Mouse (Mus musculus) hematopoietic stem cell, adult 5-6 weeks (primary cell): ENCODE data around the gene Lhfp. TPM values are rescaled to one million over a fixed set of nuclear protein-coding genes. Genes with fewer than 3 reads are reported as not detected.

Experiments used
- ATAC-seq, 2 experiments: fragments of 125-278 bp in 1 of 2; replicated peaks in 1 of 2; 2 replicates each; pipeline ENCODE4 v1.8.0; 2016 to 2017; ENCODE audit warnings: inconsistent platforms in 2 of 2, mild to moderate bottlenecking in 2 of 2, moderate number of reproducible peaks in 2 of 2, low read depth in 1 of 2, moderate TSS enrichment in 1 of 2; ENCODE audit not compliant: low FRiP score in 2 of 2, poor library complexity in 2 of 2, severe bottlenecking in 2 of 2, insufficient read depth in 1 of 2, low TSS enrichment in 1 of 2
- total RNA-seq: library from RNA; stranded (forward); fragments of 172-1452, 232-1000 nt; gene quantifications from 2 replicates; pipeline ENCODE4 v1.2.3, GENCODE M21; 2017

Lhfp gene
- total RNA-seq, result 0.44 TPM in 1 of 2 replicates, not detected in the other

GRCm38 (mm10) chr3:53041411-53042239 is at the start of gene Lhfp:
Lhfp (plus strand) TSS chr3:53041528.
- ATAC-seq, result peak; percentile 48 to 69

- no peak for ATAC-seq
These were observed 48.0 kb upstream of the Lhfp start for GRCm38 (mm10) chr3:52993296-52993695.

DNA sequence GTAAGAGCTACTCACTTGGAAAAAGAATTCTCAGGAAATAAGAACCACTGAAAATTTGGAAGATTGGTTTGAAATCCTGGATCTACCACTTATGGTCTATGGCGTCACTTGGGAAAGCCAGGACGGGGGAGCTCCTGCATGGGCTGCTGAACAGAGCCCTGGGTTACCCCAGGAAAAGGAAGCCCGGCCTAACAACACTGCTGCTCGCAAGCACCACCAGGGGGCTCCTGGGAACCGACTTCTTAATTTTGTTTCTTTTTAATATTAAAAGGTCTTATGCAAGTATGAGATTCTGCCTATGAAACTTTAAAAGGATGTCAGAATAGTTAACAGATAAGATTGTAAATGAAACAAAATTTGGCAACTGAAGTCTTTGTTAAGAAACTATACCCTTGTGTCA is 46.7 kb upstream of the Lhfp start:
- ATAC-seq, result no peak

- ATAC-seq, result no peak
These were observed 44.7 kb upstream of the Lhfp start for GRCm38 (mm10) chr3:52996635-52997034.

- no peak for ATAC-seq
These were observed 43.9 kb upstream of the Lhfp start for GRCm38 (mm10) chr3:52997381-52997780.

DNA sequence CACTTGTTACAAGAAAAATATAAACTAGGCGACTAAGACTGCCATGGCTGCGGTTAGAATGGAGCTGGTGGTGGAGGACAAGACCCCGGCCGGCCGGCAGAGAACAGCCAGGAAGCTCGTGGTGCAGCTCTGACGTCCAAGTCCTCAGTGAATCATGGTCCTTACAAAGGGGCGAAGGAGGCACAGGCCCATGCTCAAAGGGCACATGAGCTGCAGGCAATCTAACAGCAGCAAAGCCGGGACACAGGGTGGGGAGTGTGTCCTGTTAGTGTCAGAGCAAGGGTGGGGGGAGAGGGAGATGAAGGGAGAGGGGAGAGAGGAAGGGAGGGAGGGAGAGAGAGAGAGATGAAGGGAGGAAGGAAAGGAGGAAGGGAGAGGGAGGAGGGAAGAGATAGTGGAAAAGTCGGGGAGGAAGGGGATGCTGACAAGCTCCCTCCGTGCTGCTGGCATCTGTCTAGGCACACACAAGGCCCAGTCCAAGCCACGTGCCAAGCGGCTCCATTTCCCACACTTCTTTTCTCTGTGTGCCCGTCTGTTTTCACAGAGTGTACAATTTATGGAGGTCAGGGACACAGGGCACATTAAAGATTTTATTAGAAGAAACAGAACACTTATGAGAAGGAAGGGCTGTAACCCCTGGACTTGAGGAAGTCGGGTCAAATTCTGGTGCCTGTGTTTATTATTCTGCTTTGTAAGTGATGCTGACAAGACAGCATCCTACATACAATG is 42.1 kb upstream of the Lhfp start:
- ATAC-seq, result no peak

- ATAC-seq, result no peak
These were observed 41.3 kb upstream of the Lhfp start for GRCm38 (mm10) chr3:52999996-53000395.

DNA sequence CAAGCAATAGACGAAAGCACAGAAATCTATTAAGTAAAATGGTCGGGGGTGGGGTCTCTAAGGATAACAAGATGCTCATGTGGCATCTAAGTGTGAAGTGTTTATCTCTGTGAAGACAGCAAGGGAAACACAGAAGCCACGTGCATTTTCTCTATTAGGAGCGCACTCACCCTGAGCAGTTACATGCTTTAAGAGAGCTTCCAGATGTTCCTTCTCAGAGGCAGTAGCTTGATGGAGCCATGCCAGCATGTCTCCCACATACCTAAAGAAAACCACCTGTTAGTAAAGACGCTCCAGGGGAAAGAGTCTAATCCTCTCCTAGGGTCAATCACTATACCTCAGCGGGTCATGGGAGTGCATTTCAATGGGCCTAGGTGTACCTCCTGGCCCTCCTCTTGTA is 39.3 kb upstream of the Lhfp start:
- ATAC-seq, result no peak

DNA sequence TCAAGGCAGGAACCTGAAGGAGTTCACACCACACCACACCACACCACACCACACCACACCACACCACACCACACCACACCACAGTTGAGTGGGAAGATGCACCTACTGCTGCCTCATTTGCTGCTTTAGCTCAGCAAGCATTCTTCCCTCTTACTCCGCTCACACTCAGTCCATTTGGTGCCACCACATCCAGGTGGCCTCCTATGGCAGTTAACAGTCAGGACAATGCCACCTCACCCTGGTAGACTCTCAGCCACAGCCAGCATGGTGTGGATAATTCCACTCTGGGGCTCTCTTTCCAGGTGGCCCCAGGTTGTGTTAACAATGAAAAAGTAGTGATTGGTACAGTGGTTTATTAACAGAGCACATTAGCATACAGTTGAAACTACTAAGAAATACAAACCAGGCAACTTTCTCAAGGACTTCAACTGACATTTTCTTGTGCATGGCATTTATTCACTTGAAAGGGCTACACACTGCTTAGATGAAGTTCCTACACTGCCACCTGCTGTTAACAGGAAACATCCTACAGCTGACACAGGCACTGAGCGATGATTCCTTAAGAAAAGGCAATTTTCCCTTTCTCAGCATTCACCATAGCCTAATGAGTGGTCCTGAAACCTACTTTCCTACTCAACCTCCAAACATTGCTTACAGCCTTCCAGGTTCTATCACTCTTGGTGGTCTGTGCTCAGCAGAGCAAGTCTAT is 36.8 kb upstream of the Lhfp start:
- ATAC-seq, result peak; percentile 53 to 71

DNA sequence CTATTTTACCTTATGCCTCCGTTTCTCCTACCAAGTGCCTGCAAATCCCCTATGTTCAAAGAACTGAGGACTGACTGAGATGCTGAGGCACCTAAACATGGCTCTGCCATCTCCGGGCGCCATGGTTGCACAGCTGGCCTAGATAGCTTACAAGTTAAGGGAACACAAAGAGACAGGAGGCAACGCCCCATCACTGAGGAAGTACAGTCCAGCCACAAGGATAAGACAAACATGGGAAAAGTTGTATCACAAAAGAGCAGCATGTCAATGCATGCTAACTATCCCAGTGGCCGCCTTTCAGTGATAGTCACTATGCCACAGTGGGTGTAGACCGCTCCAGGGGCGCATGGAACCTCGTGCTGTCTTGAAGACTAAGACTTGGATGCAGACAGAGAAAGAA is 33.9 kb upstream of the Lhfp start:
- ATAC-seq, result no peak

- peak; percentile 91 to 98 for ATAC-seq
These were observed 24.6 kb upstream of the Lhfp start, which contains the start of gene Cog6 for GRCm38 (mm10) chr3:53016436-53017340. Cog6 (minus strand) TSS chr3:53017237.

GRCm38 (mm10) chr3:53027333-53027732 is 14.0 kb upstream of the Lhfp start:
- ATAC-seq, result no peak

- peak; percentile 69 to 71 for ATAC-seq
These were observed 12.3 kb upstream of the Lhfp start for GRCm38 (mm10) chr3:53029046-53029445.

GRCm38 (mm10) chr3:53031586-53031985 is 9.7 kb upstream of the Lhfp start:
- ATAC-seq, result no peak

DNA sequence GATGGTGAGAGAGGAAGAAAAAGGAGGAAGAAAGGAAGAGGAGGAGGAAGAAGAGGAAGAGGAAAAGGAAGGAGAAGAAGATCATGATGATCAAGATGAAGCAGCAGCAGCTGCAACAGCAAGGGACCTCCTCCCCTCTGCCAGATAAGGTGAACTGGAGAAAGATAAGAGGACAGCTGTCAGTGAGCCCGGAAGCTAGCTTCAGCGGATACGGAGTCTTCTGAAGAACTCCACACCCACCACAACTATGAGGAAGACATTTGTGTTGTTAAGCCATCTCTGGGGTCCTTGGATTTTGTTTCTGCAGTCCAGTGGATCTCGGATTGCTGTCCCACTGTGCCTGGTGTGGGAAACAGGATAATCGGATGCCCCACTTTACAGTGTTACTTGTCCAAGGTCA is 8.9 kb upstream of the Lhfp start:
- ATAC-seq, result no peak

DNA sequence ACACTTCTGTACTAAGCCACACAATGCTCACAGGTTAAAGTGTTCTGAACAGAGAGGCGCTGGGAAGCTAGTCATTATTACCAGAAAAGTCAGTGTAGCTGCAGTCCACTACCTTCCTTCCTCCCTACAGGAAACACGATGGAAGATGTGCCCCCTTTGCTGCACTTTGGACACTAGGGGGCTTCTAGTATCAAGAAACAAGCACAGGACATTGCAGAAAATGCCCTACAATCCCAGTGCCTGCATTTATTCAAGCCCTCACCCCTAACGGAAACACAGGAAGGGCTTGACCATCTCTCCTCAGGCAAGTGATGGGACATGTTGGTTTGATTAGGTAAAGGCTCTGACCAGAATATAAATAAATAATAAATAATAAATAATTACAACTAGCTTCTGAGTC is 7.9 kb upstream of the Lhfp start:
- ATAC-seq, result no peak

GRCm38 (mm10) chr3:53036076-53036475 is 5.3 kb upstream of the Lhfp start:
- no peak for ATAC-seq
